Mouse (Mus musculus) gastrocnemius, adult 2 months (tissue): ENCODE results near the gene Zfp65. TPM values are rescaled to one million over a fixed set of nuclear protein-coding genes. Genes with fewer than 3 reads are reported as not detected.
"Not testable (repeated sequence)": the region's sequence is repeated elsewhere in the genome, so short reads cannot be mapped to it uniquely, and the experiment has no call there.

ENCODE experiments used
- DNase-seq: peaks from one replicate; pipeline ENCODE4 v3.0.0; 2022
- H3K27ac ChIP-seq: fragments of 200-600 bp; 2 replicates; pipeline ENCODE4 v1.8.1; 2022; ENCODE audit warnings: mild to moderate bottlenecking
- H3K4me3 ChIP-seq: fragments of 200-600 bp; 2 replicates; pipeline ENCODE4 v1.8.1; 2022; ENCODE audit warnings: mild to moderate bottlenecking, moderate library complexity
- CTCF ChIP-seq: fragments of 200-600 bp; IDR thresholded peaks from 2 replicates; pipeline ENCODE4 v1.8.1; 2022; ENCODE audit warnings: antibody characterized with exemption, mild to moderate bottlenecking, moderate library complexity
- intact Hi-C: fragments of 180-260 bp; cut with DNase I; formaldehyde crosslinking; loops from one replicate; pipeline ENCODE4 v1.15.1; 2025
- total RNA-seq, 2 experiments: library from RNA; stranded (reverse); gene quantifications; 2 replicates each; pipeline ENCODE4 v1.2.3; 2021

Gene Zfp65
- total RNA-seq, 2 experiments from 2014 or later: 3.5 to 4.8 TPM

DNA sequence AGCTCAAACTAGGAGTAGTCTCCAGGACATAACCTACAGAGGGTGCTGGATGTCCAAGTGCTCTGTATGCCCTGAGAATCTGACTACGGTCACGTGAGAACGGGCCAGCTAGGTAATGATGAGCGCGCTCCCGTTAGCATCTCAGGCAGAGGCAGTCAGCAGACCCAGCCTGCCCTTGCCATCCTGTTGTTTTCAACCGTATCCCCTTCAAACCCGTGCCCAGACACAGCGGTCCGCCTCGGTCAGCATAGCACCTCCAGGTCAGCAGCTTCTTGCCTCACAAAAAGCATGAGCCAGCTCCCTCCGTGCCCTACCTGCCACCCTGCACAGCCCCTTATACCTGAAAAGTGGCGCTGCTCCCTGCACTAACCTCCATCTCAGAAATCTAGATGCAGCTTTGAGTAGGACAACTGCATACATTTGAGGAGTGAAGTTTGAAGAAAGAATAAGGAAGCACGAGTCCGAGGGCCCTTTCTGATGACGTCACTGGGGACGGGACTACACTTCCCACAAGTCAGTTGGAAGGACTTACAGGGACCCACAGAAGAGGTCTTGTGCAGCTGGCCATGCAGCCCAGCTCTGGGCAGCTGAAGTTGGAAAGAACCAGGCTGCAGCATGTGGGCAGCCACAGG lies 5.0 kb downstream of the Zfp65 start:
- DNase-seq: peak; percentile 88
- Histone ChIP-seq H3K27ac (peak overlapping the region; percentile 88), H3K4me3 (peak overlapping the region; percentile 94)
- no peak for TF ChIP-seq CTCF
- intact Hi-C loops: loop anchor here (2.0 to 10.0 kb wide), 5 partner anchors 41 to 199 kb away; partner anchors contain the start of genes Gm26965, Gm49345, Zfp273 and Zfp729a

DNA sequence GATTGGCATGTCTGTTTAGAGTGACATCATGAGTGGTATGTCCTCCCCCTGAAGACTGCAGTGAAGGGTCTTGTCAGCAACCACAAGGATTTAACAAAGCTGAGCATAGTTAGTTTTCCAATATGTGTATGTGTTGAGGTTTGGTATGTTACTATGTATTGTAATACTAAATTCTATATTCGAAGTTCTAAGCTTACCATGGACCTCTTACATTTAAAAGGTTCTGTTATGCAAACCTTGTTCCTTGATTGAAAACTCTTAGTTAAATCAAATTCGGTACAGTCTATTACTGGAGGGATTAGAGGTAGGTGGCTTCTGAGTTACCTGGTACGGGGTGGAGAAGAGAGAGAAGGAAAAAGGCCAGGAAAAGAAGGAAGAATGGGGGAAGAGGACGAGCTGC lies 42.0 kb downstream of the Zfp65 start, which contains the start of gene Zfp738:
Zfp738 (minus strand) TSS at position 101 of the 400 bp plus-strand sequence.
- intact Hi-C loops: no loop called here

DNA sequence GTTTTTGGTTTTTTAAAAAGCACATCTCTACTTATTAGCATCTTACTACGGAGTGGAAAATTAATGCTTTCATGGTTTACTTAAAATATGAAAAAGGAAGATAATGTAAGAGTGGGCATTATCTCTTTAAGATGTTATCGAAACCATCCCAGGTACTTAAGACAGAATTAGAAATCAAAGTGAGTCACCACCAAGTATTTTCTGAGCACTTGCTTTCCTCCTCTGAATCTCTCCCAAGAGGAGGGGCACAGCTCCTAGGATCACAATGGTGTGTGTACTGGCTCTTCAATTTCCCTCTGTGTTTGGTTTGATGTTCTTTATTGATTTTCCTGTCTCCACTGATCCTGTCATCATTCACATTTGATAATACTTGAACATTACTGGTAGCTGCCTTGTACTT lies 45.1 kb downstream of the Zfp65 start:
- peak overlapping the region; percentile 87 for H3K27ac ChIP-seq
- H3K4me3 ChIP-seq: peak overlapping the region; percentile 78
- DNase-seq: not testable (repeated sequence)
- intact Hi-C loops: loop anchor here (2.0 to 5.0 kb wide), 4 partner anchors 41 to 557 kb away; partner anchors contain the start of genes Gm49345 and Zfp729a

More for the DNA sequence above, 42.0 kb downstream of the Zfp65 start, which contains the start of gene Zfp738:
- Histone ChIP-seq H3K4me3 (no peak within 1 kb of the TSS), H3K27ac (no peak within 1 kb of the TSS)
- no peak for DNase-seq
- no peak for TF ChIP-seq CTCF

DNA sequence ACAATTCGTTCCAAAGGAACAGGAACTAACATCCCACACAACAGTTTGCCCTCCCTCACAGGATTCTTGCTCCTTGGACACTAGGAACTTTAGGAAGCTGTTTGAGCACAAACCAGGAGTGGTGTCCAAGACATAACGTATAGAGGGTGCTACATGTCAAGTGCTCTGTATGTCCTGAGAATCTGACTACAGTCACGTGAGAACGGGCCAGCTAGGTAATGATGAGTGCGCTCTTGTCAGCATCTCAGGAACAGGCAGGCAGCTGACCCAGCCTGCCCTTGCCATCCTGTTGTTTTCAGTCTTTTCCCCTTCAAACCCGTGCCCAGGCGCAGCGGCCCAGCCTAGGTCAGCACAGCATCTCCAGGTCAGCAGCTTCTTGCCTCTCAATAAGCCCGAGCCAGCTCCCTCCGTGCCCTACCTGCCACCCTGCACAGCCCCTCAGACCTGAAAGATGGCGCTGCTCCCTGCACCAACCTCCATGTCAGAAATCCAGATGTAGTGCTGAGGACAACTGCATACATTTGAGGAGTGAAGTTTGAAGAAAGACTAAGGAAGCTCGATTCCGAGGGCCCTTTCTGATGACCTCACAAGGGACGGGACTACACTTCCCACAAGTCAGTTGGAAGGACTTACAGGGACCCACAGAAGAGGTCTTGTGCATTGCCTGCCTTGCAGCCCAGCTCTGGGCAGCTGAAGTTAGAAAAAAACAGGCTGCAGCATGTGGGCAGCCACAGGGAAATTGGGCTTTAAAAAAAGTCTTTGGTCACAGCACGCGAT lies 45.8 kb downstream of the Zfp65 start:
- peak overlapping the region; percentile 78 for H3K4me3 ChIP-seq
- peak overlapping the region; percentile 87 for H3K27ac ChIP-seq
- DNase-seq: peak; percentile 84

DNA sequence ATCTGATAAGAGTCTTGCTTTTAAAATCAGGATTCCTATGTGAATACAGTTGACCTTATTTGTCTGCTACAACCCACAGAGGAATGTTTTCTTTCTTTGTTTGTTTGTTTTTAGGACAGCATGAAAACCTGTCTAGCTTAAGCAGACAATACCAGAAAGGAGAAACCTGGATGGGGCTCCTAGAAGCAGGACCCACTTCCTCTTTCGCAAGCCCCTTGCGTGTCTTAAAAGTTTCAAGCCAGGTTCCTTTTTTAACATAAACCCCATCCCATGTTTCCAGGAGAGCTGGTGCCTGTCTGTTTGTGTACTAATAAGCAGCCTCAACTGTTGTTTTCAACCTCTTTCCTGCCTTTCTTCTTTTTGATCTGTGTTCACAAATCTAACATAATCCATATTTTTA lies 54.1 kb downstream of the Zfp65 start:
- intact Hi-C loops: no loop called here
- no peak for TF ChIP-seq CTCF

More for the DNA sequence above, 45.8 kb downstream of the Zfp65 start:
- intact Hi-C loops: loop anchor here (2.0 to 5.0 kb wide), 4 partner anchors 42 to 556 kb away; partner anchors contain the start of genes Gm49345 and Zfp729a

More for the DNA sequence above, 54.1 kb downstream of the Zfp65 start:
- Histone ChIP-seq H3K27ac (no peak overlapping the region), H3K4me3 (no peak overlapping the region)
- no peak for DNase-seq

Other genes with a start within 250 kb of the Zfp65 start
- gene Zfp874b, start 244.9 kb downstream of the Zfp65 start, total RNA-seq: 10 to 100 TPM; 13.4 to 13.8 TPM
- 1 to 10 TPM; 4.2 to 4.8 TPM for gene Zfp58, start 228.6 kb downstream of the Zfp65 start, total RNA-seq
- gene Gm26965, start 203.0 kb downstream of the Zfp65 start, total RNA-seq: under 1 TPM in 1 of 2 experiments, not detected in 1; 0.20 TPM
- 1 to 10 TPM; 3.5 to 5.2 TPM for gene Zfp87, start 203.0 kb downstream of the Zfp65 start, total RNA-seq
- 1 to 10 TPM; 2.3 TPM for gene Zfp748, start 175.3 kb downstream of the Zfp65 start, total RNA-seq
- gene Zfp729b, start 119.5 kb downstream of the Zfp65 start, total RNA-seq: 1 to 10 TPM; 2.4 to 3.4 TPM
- gene Gm49345, start 91.4 kb downstream of the Zfp65 start, total RNA-seq: 1 to 10 TPM in 1 of 2 experiments, under 1 TPM in 1; 0.13 to 1.6 TPM
- gene Zfp729a, start 91.4 kb downstream of the Zfp65 start, total RNA-seq: 1 to 10 TPM; 3.6 to 3.7 TPM
- gene Zfp738, start 42.1 kb downstream of the Zfp65 start, total RNA-seq: 1 to 10 TPM; 2.3 to 3.5 TPM
- 1 to 10 TPM; 1.6 TPM for gene Zfp85, start 26.1 kb upstream of the Zfp65 start, total RNA-seq
- gene Zfp493, start 50.5 kb upstream of the Zfp65 start, total RNA-seq: 1 to 10 TPM; 3.6 to 5.5 TPM
- gene Zfp273, start 84.6 kb upstream of the Zfp65 start, total RNA-seq: 1 to 10 TPM; 1.6 to 1.8 TPM
- 1 to 10 TPM in 1 of 2 experiments, under 1 TPM in 1; 0.64 to 1.1 TPM for gene Gm10037, start 101.9 kb upstream of the Zfp65 start, total RNA-seq
- not detected for gene BC048507, start 134.2 kb upstream of the Zfp65 start, total RNA-seq